15 mouse cellular contexts compared by ENCODE assay signal in genomic region chr9:63950357-63950756, GRCm38 (mm10).
DNase-seq lines count a peak whose midpoint lies in the region; ATAC-seq lines count a peak whose summit lies in the region.
"Had no signal": no experiment of that assay in that cellular context is flagged by ENCODE, and none has a peak within 500 bp of the region (broad histone marks: within the 10 kb centered on the region; RNA-seq: fewer than 3 reads in every experiment).

No protein-coding gene starts in this region.

- 36% methylated on average over 4 of the region's 4 CpGs for WGBS in forebrain, embryonic 10.5 days
- 38% methylated on average over 4 of the region's 4 CpGs for WGBS in forebrain, embryonic 13.5 days
- 27% methylated on average over 4 of the region's 4 CpGs for WGBS in kidney, embryonic 14.5 days
- 21% methylated on average over 4 of the region's 4 CpGs for WGBS in limb, embryonic 10.5 days

- H3K27ac ChIP-seq in forebrain, embryonic 10.5 days, result 0 out of 2 replicates have a peak overlapping the region, but pooled peaks have one; percentile 11
- no peak overlapping the region for H3K27ac ChIP-seq in forebrain, embryonic 13.5 days
- no peak overlapping the region for H3K27ac ChIP-seq in kidney, embryonic 14.5 days (ENCODE audit: low read depth, low read length)
- H3K27ac ChIP-seq in limb, embryonic 10.5 days, result peak overlapping the region; percentile 17
- H3K27ac ChIP-seq: hindbrain, postnatal 0 days; layer of hippocampus, adult 2 months; liver, embryonic 13.5 days; neural tube, embryonic 13.5 days had no signal

- H3K36me3 ChIP-seq in forebrain, embryonic 10.5 days (replicated peaks), result peaks cover 32% of the 10 kb centered on the region
- H3K36me3 ChIP-seq in forebrain, embryonic 13.5 days (ENCODE audit: poor library complexity, severe bottlenecking), result 0 out of 2 replicates have a peak, but pooled peaks cover 7% of the 10 kb centered on the region
- peaks cover 21% of the 10 kb centered on the region for H3K36me3 ChIP-seq in kidney, embryonic 14.5 days (ENCODE audit: control insufficient read depth, insufficient read depth, low read length)
- peaks cover 37% of the 10 kb centered on the region for H3K36me3 ChIP-seq in limb, embryonic 10.5 days
- H3K36me3 ChIP-seq: neural tube, embryonic 13.5 days had no signal

- H3K4me3 ChIP-seq in forebrain, embryonic 10.5 days, result no peak overlapping the region
- H3K4me3 ChIP-seq in forebrain, embryonic 13.5 days, result no peak overlapping the region
- no peak overlapping the region for H3K4me3 ChIP-seq in kidney, embryonic 14.5 days (ENCODE audit: low read length)
- no peak overlapping the region for H3K4me3 ChIP-seq in limb, embryonic 10.5 days
- H3K4me3 ChIP-seq: layer of hippocampus, adult 2 months; liver, embryonic 13.5 days; neural tube, embryonic 13.5 days had no signal

- H3K9me3 ChIP-seq in forebrain, embryonic 10.5 days, result no peaks in the 10 kb centered on the region
- H3K9me3 ChIP-seq in forebrain, embryonic 13.5 days (replicated peaks), result no peaks in the 10 kb centered on the region
- H3K9me3 ChIP-seq in kidney, embryonic 14.5 days (ENCODE audit: control insufficient read depth, low read length), result no peaks in the 10 kb centered on the region
- H3K9me3 ChIP-seq in limb, embryonic 10.5 days (replicated peaks), result no peaks in the 10 kb centered on the region
- H3K9me3 ChIP-seq: liver, embryonic 13.5 days; neural tube, embryonic 13.5 days had no signal

- H3K27me3 ChIP-seq in forebrain, embryonic 10.5 days (ENCODE audit: poor library complexity, severe bottlenecking), result peaks cover 15% of the 10 kb centered on the region
- 0 out of 2 replicates have a peak, but pooled peaks cover under 1% of the 10 kb centered on the region for H3K27me3 ChIP-seq in forebrain, embryonic 13.5 days
- no peaks in the 10 kb centered on the region for H3K27me3 ChIP-seq in kidney, embryonic 14.5 days (ENCODE audit: control insufficient read depth, insufficient read depth, low read length)
- H3K27me3 ChIP-seq in limb, embryonic 10.5 days (ENCODE audit: low read depth, poor library complexity, severe bottlenecking), result no peaks in the 10 kb centered on the region
- H3K27me3 ChIP-seq: liver, embryonic 13.5 days; neural tube, embryonic 13.5 days; Patski had no signal

- no peak for DNase-seq in forebrain, embryonic 10.5 days (ENCODE audit: extremely low spot score, low spot score)
- DNase-seq in kidney, postnatal 36 days, result no peak
- DNase-seq in Muller cell, postnatal 12 days (ENCODE audit: inconsistent ontology term), result peak; percentile 51
- DNase-seq in limb, embryonic 10.5 days (ENCODE audit: low spot score), result peak; percentile 52
- DNase-seq in right cerebral cortex, adult 2 months (ENCODE audit: low spot score in 2 of 2), result no peak
- DNase-seq in frontal cortex, postnatal 25 days (ENCODE audit: low spot score in 2 of 2), result no peak
- DNase-seq: cerebellum, adult 11-12 months; liver, embryonic 13.5 days; spleen, adult 18-20 months had no signal

- no peak overlapping the region for H3K4me2 ChIP-seq in forebrain, embryonic 13.5 days
- no peak overlapping the region for H3K4me2 ChIP-seq in kidney, embryonic 14.5 days (replicated peaks; ENCODE audit: low read depth, low read length)
- H3K4me2 ChIP-seq: liver, embryonic 13.5 days; neural tube, embryonic 13.5 days had no signal

- ATAC-seq in forebrain, embryonic 13.5 days, result no peak
- peak; percentile 61 for ATAC-seq in kidney, embryonic 14.5 days (ENCODE audit: low FRiP score, low TSS enrichment)
- ATAC-seq: hindbrain, postnatal 0 days; Patski had no signal

- H3K9ac ChIP-seq in forebrain, embryonic 13.5 days, result no peak overlapping the region
- H3K9ac ChIP-seq in kidney, embryonic 14.5 days (ENCODE audit: low read depth, low read length), result no peak overlapping the region
- H3K9ac ChIP-seq: liver, embryonic 13.5 days; neural tube, embryonic 13.5 days had no signal

- H3K4me1 ChIP-seq in forebrain, embryonic 10.5 days, result peaks cover 27% of the 10 kb centered on the region
- 0 out of 2 replicates have a peak, but pooled peaks cover 5% of the 10 kb centered on the region for H3K4me1 ChIP-seq in forebrain, embryonic 13.5 days
- H3K4me1 ChIP-seq in kidney, embryonic 14.5 days (ENCODE audit: control insufficient read depth, insufficient read depth, low read length), result peaks cover 12% of the 10 kb centered on the region; the same call in 1 of the 2 replicates
- peaks cover 30% of the 10 kb centered on the region for H3K4me1 ChIP-seq in limb, embryonic 10.5 days

Comparison
In these comparisons a context has a peak if more than half of its experiments do, and no peak if none do; other contexts are left out.
1. H3K27ac ChIP-seq: peak in forebrain, embryonic 10.5 days (single experiment) and limb, embryonic 10.5 days (single experiment); none in forebrain, embryonic 13.5 days (single experiment) and kidney, embryonic 14.5 days (single experiment).
2. DNase-seq: peak in Muller cell, postnatal 12 days (single experiment) and limb, embryonic 10.5 days (single experiment); none in forebrain, embryonic 10.5 days (single experiment), kidney, postnatal 36 days (0 of 2), right cerebral cortex, adult 2 months (0 of 2) and frontal cortex, postnatal 25 days (0 of 2).